29 mouse cellular contexts compared by ENCODE assay signal in genomic region chr6:49321341-49321740, GRCm38 (mm10). TPM values are rescaled to one million over a fixed set of nuclear protein-coding genes. Genes with fewer than 3 reads are reported as not detected.
DNase-seq lines count a peak whose midpoint lies in the region; ATAC-seq lines count a peak whose summit lies in the region.
"Had no signal": no experiment of that assay in that cellular context is flagged by ENCODE, and none has a peak within 500 bp of the region (broad histone marks: within the 10 kb centered on the region; RNA-seq: fewer than 3 reads in every experiment).

No protein-coding gene starts in this region.

- H3K4me1 ChIP-seq in heart, embryonic 10.5 days, result peaks cover 9% of the 10 kb centered on the region
- H3K4me1 ChIP-seq in heart, embryonic 11.5 days (ENCODE audit: control insufficient read depth, insufficient read depth, low read length), result peaks cover 7% of the 10 kb centered on the region

- no peak overlapping the region for H3K4me3 ChIP-seq in heart, embryonic 10.5 days
- H3K4me3 ChIP-seq in heart, embryonic 11.5 days (ENCODE audit: low read depth, low read length), result no peak overlapping the region
- H3K4me3 ChIP-seq: embryonic facial prominence, embryonic 10.5 days; forebrain, embryonic 15.5 days; heart, adult 2 months; intestine, embryonic 15.5 days; layer of hippocampus, adult 2 months; neural tube, embryonic 15.5 days had no signal

- H3K27me3 ChIP-seq in heart, embryonic 10.5 days (ENCODE audit: insufficient read depth, poor library complexity, severe bottlenecking), result no peaks in the 10 kb centered on the region
- no peaks in the 10 kb centered on the region for H3K27me3 ChIP-seq in heart, embryonic 11.5 days (ENCODE audit: control insufficient read depth, insufficient read depth, low read length)
- H3K27me3 ChIP-seq: forebrain, embryonic 15.5 days; intestine, embryonic 15.5 days; neural tube, embryonic 15.5 days; Patski had no signal

- H3K9ac ChIP-seq in heart, embryonic 11.5 days (ENCODE audit: low read depth, low read length), result no peak overlapping the region
- H3K9ac ChIP-seq: forebrain, embryonic 15.5 days; hindbrain, embryonic 14.5 days; intestine, embryonic 15.5 days; liver, postnatal 0 days; neural tube, embryonic 15.5 days had no signal

- 73% methylated on average over 3 of the region's 3 CpGs for WGBS in heart, embryonic 10.5 days
- 64% methylated on average over 3 of the region's 3 CpGs for WGBS in heart, embryonic 11.5 days (ENCODE audit: insufficient replicate concordance)

- H3K36me3 ChIP-seq in heart, embryonic 10.5 days, result no peaks in the 10 kb centered on the region
- H3K36me3 ChIP-seq in heart, embryonic 11.5 days (ENCODE audit: control insufficient read depth, insufficient read depth, low read length), result no peaks in the 10 kb centered on the region
- H3K36me3 ChIP-seq: embryonic facial prominence, embryonic 10.5 days; forebrain, embryonic 15.5 days; intestine, embryonic 15.5 days; neural tube, embryonic 15.5 days had no signal

- ATAC-seq in heart, embryonic 11.5 days (replicated peaks; ENCODE audit: insufficient number of reproducible peaks, low FRiP score, low TSS enrichment), result no peak
- ATAC-seq in megakaryocyte-erythroid progenitor cell, adult 5-6 weeks (replicated peaks; ENCODE audit: low FRiP score, low TSS enrichment, poor library complexity, severe bottlenecking), result no peak
- ATAC-seq: forebrain, embryonic 15.5 days; intestine, embryonic 15.5 days; liver, postnatal 0 days; midbrain, embryonic 16.5 days; Patski had no signal

- H3K4me2 ChIP-seq in heart, embryonic 11.5 days, result no peak overlapping the region
- H3K4me2 ChIP-seq: forebrain, embryonic 15.5 days; hindbrain, embryonic 14.5 days; intestine, embryonic 15.5 days; liver, embryonic 11.5 days; neural tube, embryonic 15.5 days had no signal

- peak; percentile 31 for DNase-seq in heart, embryonic 10.5 days (ENCODE audit: low spot score)
- peak; percentile 9 for DNase-seq in thymus, postnatal 14 days
- DNase-seq in thymus, postnatal 25 days, result no peak
- peak; percentile 46 for DNase-seq in T-cell, adult 2 months (ENCODE audit: low spot score)
- peak; percentile 64 for DNase-seq in naive thymus-derived CD4-positive, alpha-beta T cell, adult 2 months (ENCODE audit: low read depth)
- DNase-seq in spleen, postnatal 36 days (ENCODE audit: low spot score in 2 of 2), result no peak
- DNase-seq: adrenal gland, adult 8-10 months; cerebellum, adult 8-10 months; gastrocnemius, postnatal 14 days; heart, adult 2 months; heart, postnatal 4 days; kidney, adult 9 months; kidney, postnatal 14 days; liver, postnatal 0 days; lung, postnatal 14 days; right cerebral cortex, postnatal 14 days; spleen, adult 18-20 months; thymus, postnatal 4 days had no signal

- H3K9me3 ChIP-seq in heart, embryonic 10.5 days, result no peaks in the 10 kb centered on the region
- H3K9me3 ChIP-seq in heart, embryonic 11.5 days (replicated peaks; ENCODE audit: control insufficient read depth, low read length), result no peaks in the 10 kb centered on the region
- H3K9me3 ChIP-seq: embryonic facial prominence, embryonic 10.5 days; forebrain, embryonic 15.5 days; intestine, embryonic 15.5 days; neural tube, embryonic 15.5 days had no signal

- H3K27ac ChIP-seq in heart, embryonic 10.5 days, result no peak overlapping the region
- H3K27ac ChIP-seq in heart, embryonic 11.5 days (ENCODE audit: low read depth, low read length), result no peak overlapping the region
- H3K27ac ChIP-seq: embryonic facial prominence, embryonic 10.5 days; forebrain, embryonic 15.5 days; heart, adult 2 months; hindbrain, embryonic 14.5 days; intestine, embryonic 15.5 days; layer of hippocampus, adult 2 months; neural tube, embryonic 15.5 days had no signal

RNA-seq across cellular contexts. Expression of gene Ccdc126, which starts 2.3 kb away (rescaled TPM):
- 6.7 and 7.4 TPM in 2 replicates for polyA plus RNA-seq in heart, embryonic 10.5 days (2016; fragmentation: Nextera tagmentation; extraction: Ambion mirVana)
- 7.1 and 7.9 TPM in 2 replicates for polyA plus RNA-seq in heart, embryonic 11.5 days (2014; fragmentation: Nextera tagmentation; extraction: Ambion mirVana)
- total RNA-seq in megakaryocyte-erythroid progenitor cell, adult 5-6 weeks (2014; fragmentation: Nextera tagmentation), result 0.70 and 3.1 TPM in 2 replicates
- total RNA-seq in megakaryocyte-erythroid progenitor cell, adult 5-6 weeks (2017), result 0.94 and 2.1 TPM in 2 replicates

RNA-seq across cellular contexts. Expression of gene Fam221a, which starts 46.2 kb away (rescaled TPM):
- 3.5 and 3.6 TPM in 2 replicates for polyA plus RNA-seq in heart, embryonic 10.5 days (2016; fragmentation: Nextera tagmentation; extraction: Ambion mirVana)
- polyA plus RNA-seq in heart, embryonic 11.5 days (2014; fragmentation: Nextera tagmentation; extraction: Ambion mirVana), result 4.6 and 5.7 TPM in 2 replicates
- total RNA-seq in megakaryocyte-erythroid progenitor cell, adult 5-6 weeks (2014; fragmentation: Nextera tagmentation), result 6.6 and 7.5 TPM in 2 replicates
- total RNA-seq in megakaryocyte-erythroid progenitor cell, adult 5-6 weeks (2017), result 1.2 and 2.0 TPM in 2 replicates

RNA-seq across cellular contexts. Expression of gene Tra2a, which starts 57.5 kb away (rescaled TPM):
- 63.9 and 87.2 TPM in 2 replicates for polyA plus RNA-seq in heart, embryonic 10.5 days (2016; fragmentation: Nextera tagmentation; extraction: Ambion mirVana)
- 27.3 and 40.4 TPM in 2 replicates for polyA plus RNA-seq in heart, embryonic 11.5 days (2014; fragmentation: Nextera tagmentation; extraction: Ambion mirVana)
- total RNA-seq in megakaryocyte-erythroid progenitor cell, adult 5-6 weeks (2014; fragmentation: Nextera tagmentation), result 160 and 198 TPM in 2 replicates
- 184 and 193 TPM in 2 replicates for total RNA-seq in megakaryocyte-erythroid progenitor cell, adult 5-6 weeks (2017)

Comparison
In these comparisons a context has a peak if more than half of its experiments do, and no peak if none do; other contexts are left out.
1. DNase-seq: peak in heart, embryonic 10.5 days (single experiment), thymus, postnatal 14 days (single experiment), T-cell, adult 2 months (single experiment) and naive thymus-derived CD4-positive, alpha-beta T cell, adult 2 months (single experiment); none in thymus, postnatal 25 days (single experiment) and spleen, postnatal 36 days (0 of 2).